Mouse (Mus musculus): ENCODE data around the gene Ccnk.
A peak's percentile ranks its signal among the peaks of the same experiment; 100 is the strongest.

Ccnk gene

DNA sequence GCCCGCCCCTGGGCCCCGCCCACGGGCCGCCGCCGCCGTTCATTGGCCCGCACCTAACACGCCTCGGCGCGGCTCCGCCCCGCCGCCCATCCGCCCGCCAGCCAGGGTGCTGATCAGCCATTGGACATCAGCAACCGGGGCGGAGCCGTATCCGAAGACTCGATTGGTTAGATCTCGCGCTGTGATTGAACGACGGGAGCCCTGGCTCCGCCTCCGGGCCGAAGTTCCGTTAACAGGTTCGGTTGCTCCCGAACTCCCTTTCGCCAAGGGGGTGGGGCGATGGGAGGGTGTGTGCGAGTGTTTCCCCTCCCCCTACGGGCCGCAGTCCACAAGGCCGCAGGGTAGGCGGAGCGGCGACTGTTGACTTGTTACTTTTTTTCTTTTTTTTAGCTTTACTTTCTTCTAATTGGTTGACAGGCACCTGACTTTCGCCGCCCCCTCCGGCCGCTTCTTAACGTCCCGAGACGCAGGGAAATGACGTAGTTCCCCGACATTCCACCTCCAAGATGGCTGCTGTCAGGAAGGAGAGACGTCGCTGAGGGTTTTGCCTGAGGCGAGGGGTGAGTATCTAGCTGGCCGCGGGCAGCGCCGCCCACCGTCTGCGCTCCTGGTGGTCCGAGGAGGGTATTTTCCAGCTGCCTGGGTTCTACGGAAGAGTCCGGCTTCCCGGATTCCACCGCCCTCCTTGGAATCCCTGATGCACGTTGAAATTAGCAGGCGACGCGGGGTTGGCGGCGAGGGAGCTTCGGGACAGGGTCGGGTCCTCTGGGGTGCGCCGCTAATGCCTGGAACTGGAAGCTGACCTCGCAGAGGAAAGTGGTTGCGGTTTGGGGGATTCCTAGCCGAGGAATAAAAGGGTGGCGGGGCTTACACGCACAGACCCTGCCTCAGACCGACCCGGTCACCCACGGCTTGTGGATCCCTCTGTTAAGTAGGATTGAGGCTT lies at the start of gene Ccnk:
TSS of gene Ccnk (plus strand) at position 259 of the 946 bp plus-strand sequence.
- peak; percentile 100 for DNase-seq

GRCm38 (mm10) chr12:108132450-108133070 lies 46.8 kb upstream of the Ccnk start:
- peak; percentile 67 to 89 for DNase-seq

- DNase-seq = no peak
Measured at GRCm38 (mm10) chr12:108133181-108133580, 46.2 kb upstream of the Ccnk start.

GRCm38 (mm10) chr12:108135610-108136208 lies 43.7 kb upstream of the Ccnk start:
- DNase-seq = peak in 1 of 2 experiments; percentile 54

GRCm38 (mm10) chr12:108143624-108144498 lies 35.5 kb upstream of the Ccnk start:
- peak; percentile 43 to 56 for DNase-seq

- DNase-seq = no peak
Measured at GRCm38 (mm10) chr12:108145198-108145597, 34.2 kb upstream of the Ccnk start.

DNA sequence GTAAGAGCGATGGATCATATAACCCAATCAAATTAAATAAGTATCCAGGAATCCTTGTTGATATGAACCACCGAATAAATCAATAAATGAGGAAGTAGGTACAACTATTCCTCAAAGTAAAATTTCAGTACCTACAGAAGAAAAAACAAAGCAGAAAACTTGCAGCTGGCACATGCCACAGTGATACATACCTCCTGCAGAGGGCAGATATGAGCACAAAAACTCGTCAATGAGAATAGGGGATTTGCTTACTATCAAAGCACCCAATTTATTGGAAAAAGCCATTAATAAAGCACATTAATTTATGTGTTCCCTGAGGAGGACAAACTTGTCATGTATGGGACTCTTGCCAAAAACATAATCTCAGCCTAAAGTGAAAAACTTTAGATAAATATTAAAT lies 29.6 kb upstream of the Ccnk start:
- DNase-seq = no peak

GRCm38 (mm10) chr12:108152743-108153142 lies 26.6 kb upstream of the Ccnk start:
- DNase-seq = no peak

GRCm38 (mm10) chr12:108159863-108160262 lies 19.5 kb upstream of the Ccnk start:
- no peak for DNase-seq

DNA sequence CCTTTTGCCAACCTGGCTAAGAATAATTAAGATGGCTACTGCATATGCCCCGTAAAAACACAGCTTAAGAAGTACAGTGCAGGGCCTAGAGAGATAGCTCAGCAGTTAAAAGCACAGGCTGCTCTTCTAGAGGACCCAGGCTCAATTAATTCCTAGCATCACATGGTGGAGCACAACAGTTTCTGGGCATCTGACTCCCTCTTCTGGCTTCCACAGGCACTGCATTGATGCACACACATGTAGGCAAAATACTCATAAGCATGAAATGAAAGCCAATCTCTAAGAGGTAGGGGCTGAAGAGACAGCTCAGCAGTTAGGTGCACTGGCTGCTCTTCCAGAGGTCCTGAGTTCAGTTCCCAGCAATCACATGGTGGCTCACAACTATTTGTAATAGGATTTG lies 17.3 kb upstream of the Ccnk start:
- DNase-seq = peak in 1 of 2 experiments; percentile 42

GRCm38 (mm10) chr12:108163706-108164105 lies 15.7 kb upstream of the Ccnk start:
- DNase-seq = no peak

GRCm38 (mm10) chr12:108168909-108169308 lies 10.5 kb upstream of the Ccnk start:
- DNase-seq = no peak

- no peak for DNase-seq
Measured at GRCm38 (mm10) chr12:108170467-108170866, 8.9 kb upstream of the Ccnk start.

GRCm38 (mm10) chr12:108171336-108171735 lies 8.0 kb upstream of the Ccnk start:
- no peak for DNase-seq

GRCm38 (mm10) chr12:108172639-108173038 lies 6.7 kb upstream of the Ccnk start:
- DNase-seq = no peak

- peak in 1 of 2 experiments; percentile 24 for DNase-seq
Measured at GRCm38 (mm10) chr12:108174606-108175505, 4.5 kb upstream of the Ccnk start.

DNA sequence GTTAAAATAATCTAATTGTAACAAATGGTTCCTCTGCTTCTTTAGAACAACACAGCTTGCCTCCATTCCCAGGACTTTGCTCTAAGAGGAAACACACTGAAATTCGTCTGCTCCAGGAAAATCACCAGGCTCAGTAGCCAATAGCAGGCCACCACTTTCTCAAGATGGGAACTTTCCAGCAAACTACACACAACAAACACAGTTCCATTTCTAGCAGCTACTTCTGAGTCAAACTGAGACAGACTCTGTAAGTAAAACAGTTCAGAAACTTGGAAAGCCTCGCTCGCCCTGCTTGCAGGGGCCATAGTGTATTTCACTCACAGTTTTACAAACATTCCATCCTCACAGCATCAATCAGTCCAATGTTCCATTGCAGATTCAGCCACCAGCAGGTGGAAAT lies 3.0 kb upstream of the Ccnk start:
- no peak for DNase-seq

DNA sequence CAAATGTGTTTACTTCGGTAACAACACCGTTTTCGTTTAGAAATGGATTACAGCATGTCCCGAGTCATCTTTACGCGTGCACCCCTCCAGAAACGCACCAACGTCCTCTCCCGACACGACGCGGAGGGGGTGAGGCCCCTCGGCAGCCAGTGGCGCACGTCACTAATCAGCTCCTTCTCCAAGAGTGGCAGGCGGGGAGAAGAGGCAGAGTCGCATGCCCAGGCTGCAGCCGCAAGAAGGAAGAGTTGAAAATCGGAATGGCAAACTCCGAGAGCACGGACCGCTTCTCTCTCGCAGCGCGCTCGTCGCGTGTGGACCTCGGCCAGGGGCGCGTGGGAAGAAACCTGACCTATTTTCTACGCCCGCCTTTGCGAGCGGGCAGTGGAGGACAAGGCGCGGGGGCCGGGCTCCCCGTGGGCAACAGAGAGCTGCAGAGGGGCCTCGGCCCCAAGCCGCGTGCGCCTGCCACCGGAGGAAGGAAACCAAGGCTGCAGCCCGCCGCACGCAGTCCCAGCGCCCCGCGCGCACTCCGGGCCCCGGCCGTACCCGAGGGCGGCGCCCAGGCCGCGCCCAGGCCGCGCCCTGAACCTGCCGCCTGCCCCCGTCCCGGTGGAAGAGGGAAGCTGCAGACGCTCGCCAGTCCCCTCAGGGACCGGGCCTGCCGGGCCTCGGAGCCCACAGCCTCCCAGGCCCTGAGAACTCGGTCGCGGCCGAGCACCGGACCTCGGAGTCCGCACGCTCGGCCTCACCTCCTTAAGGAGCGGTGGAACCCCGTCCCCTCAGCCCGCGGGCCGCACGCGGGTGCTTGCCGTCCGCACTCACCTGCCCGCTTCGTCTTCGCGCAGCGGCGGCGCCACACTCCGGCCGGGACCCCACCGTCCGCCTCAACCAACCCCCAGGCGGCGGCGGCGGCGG lies 791 bp upstream of the Ccnk start:
- peak; percentile 36 to 69 for DNase-seq

GRCm38 (mm10) chr12:108179246-108179320 lies 296 bp upstream of the Ccnk start, which contains the start of gene Setd3:
Gene Setd3 (minus strand): TSS chr12:108179314.
- DNase-seq = no peak

DNA sequence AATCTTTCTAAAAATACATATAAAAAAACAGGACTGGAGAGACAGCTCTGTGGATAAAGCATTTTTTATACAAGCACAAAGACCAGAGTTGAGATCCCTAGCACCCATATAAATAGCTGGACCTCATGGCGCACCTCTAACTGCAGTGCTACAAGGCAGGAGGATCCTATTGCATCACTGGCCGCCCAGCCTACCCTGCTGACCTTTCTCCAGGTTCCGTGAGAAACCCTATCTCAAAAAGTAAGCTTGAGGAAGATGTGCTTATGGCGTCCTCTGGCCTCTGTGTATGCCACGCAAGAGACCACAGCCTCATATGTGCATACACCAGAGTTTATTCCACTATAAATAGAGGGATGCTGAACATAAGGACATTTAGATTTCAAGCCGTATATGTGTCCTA lies 2.3 kb downstream of the Ccnk start:
- DNase-seq = no peak

DNA sequence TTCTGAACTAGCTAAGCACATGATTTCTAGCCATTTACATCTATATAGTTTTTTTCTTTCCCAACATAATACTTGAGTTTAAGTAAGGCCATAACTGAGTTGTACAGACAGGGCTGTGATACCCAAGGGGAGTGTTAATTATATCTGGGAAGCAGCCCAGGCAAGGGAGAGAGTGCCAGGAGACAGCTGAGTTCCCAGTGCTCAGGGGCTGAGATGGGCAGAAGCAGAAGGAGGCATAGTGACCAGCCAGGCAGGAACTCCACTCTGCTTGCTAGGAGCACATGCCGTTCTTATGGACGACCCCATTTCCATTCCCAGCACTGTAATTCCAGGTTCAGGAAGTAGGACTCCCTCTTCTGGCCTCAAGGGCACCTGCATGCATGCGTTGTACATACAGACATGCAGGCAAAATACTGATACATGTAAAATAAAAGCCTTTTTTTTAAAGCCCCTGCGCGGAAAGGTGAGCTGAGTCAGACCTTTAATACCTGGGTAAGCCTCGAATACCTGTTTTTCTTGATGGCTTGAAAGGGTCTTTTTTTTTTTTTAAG lies 8.2 kb downstream of the Ccnk start:
- no peak for DNase-seq
